Mouse (Mus musculus) MEL (cell line): ENCODE measurements at regions not wholly inside any gene's neighbourhood (a gene's known extent, or its start where the extent isn't known, plus 50 kb on each side); places are given as distances from the start of the nearest gene placed in this dataset.

Experiments
- CHD1 ChIP-seq: IDR thresholded peaks from 2 replicates; pipeline ENCODE4 v1.6.1; 2012; ENCODE audit warnings: low read depth, mild to moderate bottlenecking, inconsistent platforms, low read length, improper control_type of control experiment
- CTCF ChIP-seq, 3 experiments: IDR thresholded peaks in 2 of 3; conservative IDR thresholded peaks in 1 of 3; 2 replicates each; pipeline ENCODE4 v1.5.1; 2011 to 2012; ENCODE audit warnings: low read length in 3 of 3, low read depth in 2 of 3, mild to moderate bottlenecking in 2 of 3, improper control_type of control experiment in 1 of 3, inconsistent platforms in 1 of 3, mixed read lengths in 1 of 3, moderate library complexity in 1 of 3; ENCODE audit not compliant: control insufficient read depth in 1 of 3, insufficient read depth in 1 of 3, poor library complexity in 1 of 3, severe bottlenecking in 1 of 3
- EP300 ChIP-seq, 2 experiments: IDR thresholded peaks; 2 replicates each; pipeline ENCODE4 v1.6.1; 2011; ENCODE audit warnings: improper control_type of control experiment in 2 of 2, low read length in 2 of 2, low read depth in 1 of 2, mild to moderate bottlenecking in 1 of 2
- ETS1 ChIP-seq: IDR thresholded peaks from 2 replicates; pipeline ENCODE4 v1.6.1; 2012; ENCODE audit warnings: low read depth, mild to moderate bottlenecking, inconsistent platforms, low read length, improper control_type of control experiment, moderate library complexity
- MAFK ChIP-seq: IDR thresholded peaks from 2 replicates; pipeline ENCODE4 v1.6.1; 2011; ENCODE audit warnings: low read depth, mild to moderate bottlenecking, low read length, improper control_type of control experiment, borderline replicate concordance
- MYC ChIP-seq: IDR thresholded peaks from 2 replicates; pipeline ENCODE4 v1.6.1; 2011; ENCODE audit warnings: low read depth, mild to moderate bottlenecking, low read length, improper control_type of control experiment, moderate library complexity
- NRF1 ChIP-seq: IDR thresholded peaks from 2 replicates; pipeline ENCODE4 v1.6.1; 2014; ENCODE audit warnings: low read depth, mild to moderate bottlenecking, inconsistent platforms, low read length, improper control_type of control experiment, moderate library complexity; ENCODE audit not compliant: poor library complexity, insufficient read depth, severe bottlenecking
- POLR2A ChIP-seq, 2 experiments: IDR thresholded peaks; 2 replicates each; pipeline ENCODE4 v1.6.1; 2011 to 2012; ENCODE audit warnings: low read length in 2 of 2, mild to moderate bottlenecking in 2 of 2, control low read depth in 1 of 2, improper control_type of control experiment in 1 of 2, low read depth in 1 of 2, moderate library complexity in 1 of 2; ENCODE audit not compliant: control insufficient read depth in 1 of 2, insufficient read depth in 1 of 2, poor library complexity in 1 of 2
- TAL1 ChIP-seq: IDR thresholded peaks from 2 replicates; pipeline ENCODE4 v1.6.1; 2012; ENCODE audit warnings: mild to moderate bottlenecking, inconsistent platforms, low read length, moderate library complexity, mixed read lengths
- USF1 ChIP-seq: IDR thresholded peaks from 2 replicates; pipeline ENCODE4 v1.6.1; 2014; ENCODE audit warnings: low read depth, mild to moderate bottlenecking, inconsistent platforms, low read length, improper control_type of control experiment, moderate library complexity
- ZC3H11A ChIP-seq: IDR thresholded peaks from 2 replicates; pipeline ENCODE4 v1.6.1; 2012; ENCODE audit warnings: low read depth, mild to moderate bottlenecking, inconsistent platforms, low read length, improper control_type of control experiment

DNA sequence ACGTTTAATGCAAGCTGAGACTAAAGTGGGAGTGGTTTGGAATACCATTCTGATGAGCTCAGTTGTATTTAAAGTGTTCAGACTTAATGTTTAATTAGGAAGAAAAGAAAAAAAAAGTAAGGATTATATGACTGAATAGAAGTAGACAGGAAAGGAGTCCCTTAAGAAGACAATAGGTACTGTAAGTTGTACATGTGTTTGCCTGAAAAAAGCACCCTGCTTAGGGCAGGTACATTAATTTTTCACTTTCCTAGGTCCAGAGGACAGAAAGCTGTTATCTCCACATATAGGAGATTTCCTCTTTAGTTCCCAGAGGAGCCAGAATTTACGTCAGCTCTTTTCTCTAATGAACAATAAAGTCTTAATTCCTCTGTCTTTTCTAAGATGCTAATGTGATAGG, 58.5 kb downstream of the Olfr987 start:
- no peak for TF ChIP-seq CTCF (IDR thresholded peaks at IDR 0.05 in 2 of 3, conservative IDR thresholded peaks at IDR 0.05 in 1 of 3; ENCODE audit: control insufficient read depth in 1 of 3, insufficient read depth in 1 of 3, low read depth in 2 of 3, low read length in 3 of 3, poor library complexity in 1 of 3, severe bottlenecking in 1 of 3)
- TF ChIP-seq EP300 (IDR thresholded peaks at IDR 0.05; ENCODE audit: low read depth in 1 of 2, low read length in 2 of 2) = no peak
- no peak for TF ChIP-seq TAL1
- TF ChIP-seq ZC3H11A = no peak
- no peak for TF ChIP-seq USF1
- TF ChIP-seq MAFK = no peak
- TF ChIP-seq ETS1 = no peak
- TF ChIP-seq MYC = no peak
- TF ChIP-seq NRF1 = no peak
- TF ChIP-seq POLR2A (IDR thresholded peaks at IDR 0.05; ENCODE audit: control insufficient read depth in 1 of 2, insufficient read depth in 1 of 2, low read depth in 1 of 2, low read length in 2 of 2, poor library complexity in 1 of 2) = no peak
- no peak for TF ChIP-seq CHD1
